Mouse (Mus musculus): ENCODE measurements at regions not wholly inside any gene's neighbourhood (a gene's known extent, or its start where the extent isn't known, plus 50 kb on each side); places are given as distances from the start of the nearest gene placed in this dataset.

DNA sequence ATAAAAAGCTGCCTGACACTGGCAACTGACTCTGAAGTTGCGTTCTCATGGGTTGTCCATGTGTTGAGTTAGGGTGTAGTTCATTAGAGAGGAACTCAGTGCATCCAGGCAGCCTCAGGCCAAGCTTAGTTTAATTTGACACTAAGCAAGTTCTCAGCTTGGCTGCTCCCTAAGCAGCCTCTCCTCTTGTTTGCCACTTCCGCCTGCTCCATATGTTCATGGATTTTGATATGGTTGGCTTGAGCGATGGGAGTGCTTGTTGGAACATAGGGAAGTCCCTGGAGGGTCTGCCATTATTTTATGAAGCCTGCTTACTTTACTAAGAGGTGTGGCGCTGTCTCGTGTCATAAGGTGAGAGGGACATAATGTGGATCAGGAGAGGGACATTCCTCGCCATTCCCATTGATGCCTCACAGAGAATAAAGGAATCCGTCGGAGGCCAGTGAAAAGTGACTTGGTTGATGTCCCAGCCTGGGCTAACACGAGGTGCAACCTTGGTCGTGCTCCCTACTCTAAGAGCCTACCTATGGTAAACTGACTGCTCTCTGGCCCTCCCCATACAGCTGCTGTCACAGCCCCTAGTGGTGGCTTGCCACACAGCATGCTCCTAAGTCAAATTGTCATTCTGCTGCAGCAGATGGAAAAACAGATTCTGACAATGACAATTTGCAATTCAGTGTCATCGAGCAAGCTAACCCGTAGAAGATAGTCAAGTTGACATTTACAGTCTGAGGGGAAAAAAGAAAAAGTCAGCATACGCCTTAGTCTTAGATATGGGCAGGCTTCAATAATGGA, 104.6 kb downstream of the Pmp22 start:
- TF ChIP-seq EP300 (IDR thresholded peaks at IDR 0.05) (no peak), CTCF (IDR thresholded peaks at IDR 0.05) (peak; percentile 63)
- 76% methylated on average over 13 of the region's 13 CpGs for WGBS
- no peak for ATAC-seq
- H3K27me3 ChIP-seq (replicated peaks; ENCODE audit: insufficient read depth, low read length), result no peaks in the 10 kb centered on the region
- no peak overlapping the region for H3K9ac ChIP-seq (replicated peaks; ENCODE audit: low read depth)
- H3K4me2 ChIP-seq (replicated peaks; ENCODE audit: low read depth, low read length), result no peak overlapping the region
- no peaks in the 10 kb centered on the region for H3K4me1 ChIP-seq (ENCODE audit: insufficient read depth, low read depth, low read length)
- H3K9me3 ChIP-seq (ENCODE audit: low read length), result no peaks in the 10 kb centered on the region
- no peak overlapping the region for H3K4me3 ChIP-seq (ENCODE audit: low read depth, low read length)
- DNase-seq (ENCODE audit: low spot score), result no peak
- no peak overlapping the region for H3K27ac ChIP-seq (ENCODE audit: low read length)
- no peaks in the 10 kb centered on the region for H3K36me3 ChIP-seq (ENCODE audit: insufficient read depth, low read length)

DNA sequence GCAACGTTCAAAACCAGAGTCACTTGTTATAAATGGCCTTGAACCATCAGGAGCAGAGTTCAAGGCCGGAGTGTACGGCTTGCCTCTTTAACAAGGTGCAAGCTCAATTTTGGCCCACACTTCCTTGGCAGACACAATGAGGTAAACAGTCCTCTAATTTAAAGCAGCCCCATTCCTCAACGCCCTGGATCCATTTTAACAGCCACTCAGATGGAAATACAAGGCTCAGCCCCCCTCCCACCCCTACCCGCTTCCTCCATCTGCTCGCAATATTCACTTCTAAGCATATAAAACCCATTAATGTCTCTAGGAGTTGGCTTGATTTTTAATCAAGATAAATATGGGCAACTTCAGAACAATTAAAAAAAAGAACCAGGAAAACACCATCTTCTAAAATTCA, 105.7 kb downstream of the Pmp22 start:
- Histone ChIP-seq H3K27ac (ENCODE audit: low read length) (no peak overlapping the region), H3K4me2 (replicated peaks; ENCODE audit: low read depth, low read length) (no peak overlapping the region), H3K4me3 (ENCODE audit: low read depth, low read length) (no peak overlapping the region), H3K9me3 (ENCODE audit: low read length) (no peaks in the 10 kb centered on the region), H3K4me1 (ENCODE audit: insufficient read depth, low read depth, low read length) (no peaks in the 10 kb centered on the region), H3K9ac (replicated peaks; ENCODE audit: low read depth) (no peak overlapping the region), H3K36me3 (ENCODE audit: insufficient read depth, low read length) (no peaks in the 10 kb centered on the region), H3K27me3 (replicated peaks; ENCODE audit: insufficient read depth, low read length) (no peaks in the 10 kb centered on the region)
- DNase-seq (ENCODE audit: low spot score), result no peak
- 63% methylated on average over 6 of the region's 6 CpGs for WGBS
- no peak for ATAC-seq
- TF ChIP-seq CTCF (IDR thresholded peaks at IDR 0.05), result no peak
- no peak for TF ChIP-seq EP300 (IDR thresholded peaks at IDR 0.05)

DNA sequence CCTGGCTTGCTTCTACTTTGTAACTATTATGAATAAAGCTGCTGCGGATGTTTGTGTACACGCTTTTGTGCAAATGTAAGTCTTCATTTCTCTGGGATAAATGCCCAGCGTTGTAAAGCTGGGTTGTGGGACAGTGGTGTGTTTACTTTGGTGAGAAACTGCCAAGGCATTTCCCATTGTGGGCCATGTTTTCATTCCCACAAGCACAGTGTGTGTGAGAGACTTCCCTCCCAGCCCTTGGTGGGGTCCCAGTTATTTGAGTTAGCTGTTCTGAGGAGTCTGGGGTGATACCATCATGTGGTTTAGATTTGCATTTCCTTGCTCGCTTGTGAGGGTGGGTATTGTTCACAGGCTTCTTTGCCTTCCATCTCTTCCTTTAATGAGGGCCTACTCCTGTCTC, 109.9 kb downstream of the Pmp22 start:
- no peak for ATAC-seq
- Histone ChIP-seq H3K9me3 (ENCODE audit: low read length) (no peaks in the 10 kb centered on the region), H3K4me1 (ENCODE audit: insufficient read depth, low read depth, low read length) (no peaks in the 10 kb centered on the region), H3K4me2 (replicated peaks; ENCODE audit: low read depth, low read length) (no peak overlapping the region), H3K4me3 (ENCODE audit: low read depth, low read length) (no peak overlapping the region), H3K9ac (replicated peaks; ENCODE audit: low read depth) (no peak overlapping the region), H3K27ac (ENCODE audit: low read length) (no peak overlapping the region), H3K36me3 (ENCODE audit: insufficient read depth, low read length) (no peaks in the 10 kb centered on the region), H3K27me3 (replicated peaks; ENCODE audit: insufficient read depth, low read length) (no peaks in the 10 kb centered on the region)
- no peak for DNase-seq (ENCODE audit: low spot score)
- TF ChIP-seq EP300 (IDR thresholded peaks at IDR 0.05) (no peak), CTCF (IDR thresholded peaks at IDR 0.05) (no peak)
- 62% methylated on average over 4 of the region's 4 CpGs for WGBS

DNA sequence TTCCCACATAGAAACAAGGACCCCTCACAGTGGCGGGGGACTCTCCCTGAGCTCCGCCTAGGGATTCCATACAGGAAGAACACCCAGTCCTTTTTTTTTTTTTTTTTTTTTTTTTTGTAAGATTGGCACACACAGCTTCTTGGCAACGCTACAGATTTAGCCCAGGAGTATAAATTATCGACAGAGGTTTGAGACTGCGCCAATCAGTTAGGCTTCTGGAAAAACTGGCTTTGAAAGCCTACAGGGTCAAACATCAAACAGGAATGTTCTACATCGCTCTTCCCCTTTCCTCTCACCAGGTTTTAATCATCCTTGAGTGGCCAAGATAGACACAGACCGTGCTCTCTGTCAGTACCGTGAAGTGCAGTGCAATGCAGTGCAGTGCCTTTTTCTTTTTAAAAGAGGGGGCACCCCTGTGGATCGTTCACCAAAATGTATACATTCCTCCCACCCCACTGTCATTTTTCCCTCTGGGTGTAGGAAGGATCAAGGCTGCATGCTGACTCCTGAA, 115.2 kb downstream of the Pmp22 start:
- no peak for DNase-seq (ENCODE audit: low spot score)
- H3K36me3 ChIP-seq (ENCODE audit: insufficient read depth, low read length), result no peaks in the 10 kb centered on the region

DNA sequence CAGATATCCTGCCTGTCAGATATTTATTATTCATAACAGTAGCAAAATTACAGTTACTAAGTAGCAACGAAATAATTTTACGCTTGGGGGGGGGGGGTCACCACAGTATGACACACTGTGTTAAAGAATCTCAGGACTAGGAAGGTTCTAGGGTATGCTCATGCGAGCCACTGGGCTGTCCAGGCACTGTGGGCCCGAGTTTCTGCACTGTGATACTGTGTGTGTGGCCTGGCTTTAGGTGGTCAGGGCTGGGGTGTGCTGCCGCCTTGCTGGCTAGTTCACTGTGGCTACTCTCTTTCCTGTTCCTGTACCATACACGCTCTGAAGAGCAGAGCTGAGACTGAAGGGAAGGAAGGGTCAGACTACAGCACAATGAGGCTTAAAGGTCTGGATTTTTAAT, 116.3 kb downstream of the Pmp22 start:
- 77% methylated on average over 6 of the region's 6 CpGs for WGBS

More for the DNA sequence above, 115.2 kb downstream of the Pmp22 start:
- no peaks in the 10 kb centered on the region for H3K27me3 ChIP-seq (replicated peaks; ENCODE audit: insufficient read depth, low read length)
- 55% methylated on average over 9 of the region's 9 CpGs for WGBS
- no peak overlapping the region for H3K4me3 ChIP-seq (ENCODE audit: low read depth, low read length)
- no peak overlapping the region for H3K4me2 ChIP-seq (replicated peaks; ENCODE audit: low read depth, low read length)
- no peaks in the 10 kb centered on the region for H3K4me1 ChIP-seq (ENCODE audit: insufficient read depth, low read depth, low read length)
- ATAC-seq, result no peak
- H3K27ac ChIP-seq (ENCODE audit: low read length), result no peak overlapping the region
- no peaks in the 10 kb centered on the region for H3K9me3 ChIP-seq (ENCODE audit: low read length)
- TF ChIP-seq EP300 (IDR thresholded peaks at IDR 0.05), result no peak
- no peak for TF ChIP-seq CTCF (IDR thresholded peaks at IDR 0.05)
- no peak overlapping the region for H3K9ac ChIP-seq (replicated peaks; ENCODE audit: low read depth)

DNA sequence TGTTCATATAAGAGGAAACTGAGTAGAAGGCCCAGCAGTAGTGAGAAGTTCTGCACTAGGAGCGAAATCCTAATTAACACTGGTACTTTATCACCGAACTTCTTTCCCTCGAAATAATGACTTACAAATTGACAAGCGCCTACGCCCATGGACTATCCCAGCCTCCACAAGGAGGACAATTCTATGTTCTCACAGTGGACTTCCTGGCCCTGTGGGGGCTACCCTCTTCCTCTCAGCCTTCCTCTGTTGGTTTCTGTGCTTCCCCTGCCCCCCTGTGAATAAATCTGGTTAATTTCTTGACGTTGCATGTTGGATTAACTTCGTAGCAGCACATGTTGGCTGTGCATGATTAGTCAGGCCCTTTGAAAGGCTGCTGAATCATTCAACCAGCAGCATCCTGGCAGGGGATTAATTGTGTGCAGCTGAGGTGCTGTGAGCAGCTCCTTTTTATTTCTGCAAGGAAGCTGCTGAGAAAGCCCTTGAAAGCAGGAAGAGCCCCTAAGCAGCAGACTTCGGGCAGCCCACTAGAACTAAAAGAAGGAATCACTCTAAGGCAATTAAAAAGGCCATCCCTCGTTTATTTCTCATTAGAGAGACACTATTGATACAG, 117.4 kb downstream of the Pmp22 start:
- ATAC-seq (no peak), DNase-seq (ENCODE audit: low spot score) (no peak)
- Histone ChIP-seq H3K27ac (ENCODE audit: low read length) (no peak overlapping the region), H3K4me3 (ENCODE audit: low read depth, low read length) (no peak overlapping the region), H3K9me3 (ENCODE audit: low read length) (no peaks in the 10 kb centered on the region), H3K27me3 (replicated peaks; ENCODE audit: insufficient read depth, low read length) (no peaks in the 10 kb centered on the region), H3K4me2 (replicated peaks; ENCODE audit: low read depth, low read length) (no peak overlapping the region), H3K9ac (replicated peaks; ENCODE audit: low read depth) (no peak overlapping the region), H3K36me3 (ENCODE audit: insufficient read depth, low read length) (no peaks in the 10 kb centered on the region), H3K4me1 (ENCODE audit: insufficient read depth, low read depth, low read length) (no peaks in the 10 kb centered on the region)
- 71% methylated on average over 9 of the region's 9 CpGs for WGBS
- no peak for TF ChIP-seq EP300 (IDR thresholded peaks at IDR 0.05)
- TF ChIP-seq CTCF (IDR thresholded peaks at IDR 0.05), result no peak

More for the DNA sequence above, 116.3 kb downstream of the Pmp22 start:
- Histone ChIP-seq H3K27me3 (replicated peaks; ENCODE audit: insufficient read depth, low read length) (no peaks in the 10 kb centered on the region), H3K36me3 (ENCODE audit: insufficient read depth, low read length) (no peaks in the 10 kb centered on the region), H3K4me3 (ENCODE audit: low read depth, low read length) (no peak overlapping the region), H3K9ac (replicated peaks; ENCODE audit: low read depth) (no peak overlapping the region), H3K27ac (ENCODE audit: low read length) (no peak overlapping the region), H3K4me2 (replicated peaks; ENCODE audit: low read depth, low read length) (no peak overlapping the region), H3K9me3 (ENCODE audit: low read length) (no peaks in the 10 kb centered on the region), H3K4me1 (ENCODE audit: insufficient read depth, low read depth, low read length) (no peaks in the 10 kb centered on the region)
- no peak for ATAC-seq
- no peak for TF ChIP-seq CTCF (IDR thresholded peaks at IDR 0.05)
- TF ChIP-seq EP300 (IDR thresholded peaks at IDR 0.05), result no peak
- DNase-seq (ENCODE audit: low spot score), result no peak
